ENCODE assay signal across 28 mouse cellular contexts in genomic region chr10:84982675-84983074, GRCm38 (mm10).
"Had no signal": no experiment of that assay in that cellular context is flagged by ENCODE, and none has a peak within 500 bp of the region (broad histone marks: within the 10 kb centered on the region; RNA-seq: fewer than 3 reads in every experiment).

No protein-coding gene starts in this region.

- DNase-seq: left cerebral cortex, postnatal 4 days; liver; liver, embryonic 13.5 days; liver, postnatal 0 days; lung, adult 18-20 months; lung, adult 2 months; lung, embryonic 14.5 days; lung, postnatal 10 days; lung, postnatal 14 days; lung, postnatal 36 days; lung, postnatal 4 days; midbrain, embryonic 14.5 days had no signal

- H3K9me3 ChIP-seq: limb, embryonic 10.5 days; limb, embryonic 12.5 days; limb, embryonic 13.5 days; limb, embryonic 15.5 days; liver, embryonic 12.5 days; liver, embryonic 13.5 days; liver, embryonic 15.5 days; lung, embryonic 15.5 days; megakaryocyte, embryonic 14.5 days; midbrain, embryonic 10.5 days; midbrain, embryonic 12.5 days; midbrain, embryonic 13.5 days; midbrain, embryonic 15.5 days had no signal

- H3K27ac ChIP-seq: left cerebral cortex, adult 2 months; limb, embryonic 10.5 days; limb, embryonic 12.5 days; limb, embryonic 13.5 days; limb, embryonic 15.5 days; liver, embryonic 12.5 days; liver, embryonic 13.5 days; liver, embryonic 14.5 days; liver, embryonic 15.5 days; lung, embryonic 15.5 days; macrophage; midbrain, embryonic 10.5 days; midbrain, embryonic 12.5 days; midbrain, embryonic 13.5 days; midbrain, embryonic 15.5 days had no signal

- H3K4me3 ChIP-seq: left cerebral cortex, adult 2 months; limb, embryonic 10.5 days; limb, embryonic 12.5 days; limb, embryonic 13.5 days; limb, embryonic 15.5 days; liver, embryonic 12.5 days; liver, embryonic 13.5 days; liver, embryonic 15.5 days; lung, embryonic 15.5 days; megakaryocyte, embryonic 14.5 days; midbrain, embryonic 10.5 days; midbrain, embryonic 12.5 days; midbrain, embryonic 13.5 days; midbrain, embryonic 15.5 days; myocyte had no signal

- H3K4me1 ChIP-seq: liver, embryonic 12.5 days; liver, embryonic 13.5 days; liver, embryonic 15.5 days; lung, embryonic 15.5 days; midbrain, embryonic 15.5 days had no signal

- H3K27me3 ChIP-seq: limb, embryonic 12.5 days; limb, embryonic 13.5 days; limb, embryonic 15.5 days; liver, embryonic 12.5 days; liver, embryonic 13.5 days; liver, embryonic 15.5 days; lung, embryonic 15.5 days; megakaryocyte, embryonic 14.5 days; midbrain, embryonic 12.5 days; midbrain, embryonic 13.5 days; midbrain, embryonic 15.5 days had no signal

- H3K9ac ChIP-seq: limb, embryonic 12.5 days; limb, embryonic 13.5 days; limb, embryonic 15.5 days; liver, embryonic 12.5 days; liver, embryonic 13.5 days; liver, embryonic 14.5 days; liver, embryonic 15.5 days; liver, postnatal 0 days; lung, embryonic 14.5 days; lung, embryonic 15.5 days; midbrain, embryonic 12.5 days; midbrain, embryonic 13.5 days; midbrain, embryonic 15.5 days had no signal
